Mouse (Mus musculus) layer of hippocampus, postnatal 10 days (tissue): Measurements from ENCODE around the gene Cyp4f17. TPM values are rescaled to one million over a fixed set of nuclear protein-coding genes. Genes with fewer than 3 reads are reported as not detected.
A peak's percentile ranks its signal among the peaks of the same experiment; 100 is the strongest.
"Not testable (repeated sequence)": the region's sequence is repeated elsewhere in the genome, so short reads cannot be mapped to it uniquely, and the experiment has no call there.

ENCODE experiments used
- DNase-seq, 2 experiments: peaks; one replicate each; pipeline ENCODE4 v3.0.0; 2021; ENCODE audit warnings: low spot score in 2 of 2
- total RNA-seq, 2 experiments: library from RNA; stranded (reverse); gene quantifications; 2 replicates each; pipeline ENCODE4 v1.2.3; 2021

Gene Cyp4f17
- total RNA-seq, 2 experiments from 2014 or later = 4.9 TPM

DNA sequence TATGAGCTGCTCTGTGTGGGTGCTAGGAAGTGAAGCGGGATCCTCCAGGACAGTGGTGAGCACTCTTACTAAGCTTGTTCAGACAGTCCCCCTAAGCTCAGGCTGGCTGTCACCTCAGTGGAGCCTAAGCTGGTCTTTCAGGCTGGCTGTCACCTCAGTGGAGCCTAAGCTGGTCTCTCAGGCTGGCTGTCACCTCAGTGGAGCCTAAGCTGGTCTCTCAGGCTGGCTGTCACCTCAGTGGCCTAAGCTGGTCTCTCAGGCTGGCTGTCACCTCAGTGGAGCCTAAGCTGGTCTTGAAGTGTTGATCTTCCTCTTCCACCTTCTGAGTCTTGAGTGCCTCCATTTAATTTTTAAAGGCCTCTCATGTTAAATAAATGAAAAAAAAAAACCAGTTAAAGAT lies 20.5 kb downstream of the Cyp4f17 start:
- DNase-seq = not testable (repeated sequence)

DNA sequence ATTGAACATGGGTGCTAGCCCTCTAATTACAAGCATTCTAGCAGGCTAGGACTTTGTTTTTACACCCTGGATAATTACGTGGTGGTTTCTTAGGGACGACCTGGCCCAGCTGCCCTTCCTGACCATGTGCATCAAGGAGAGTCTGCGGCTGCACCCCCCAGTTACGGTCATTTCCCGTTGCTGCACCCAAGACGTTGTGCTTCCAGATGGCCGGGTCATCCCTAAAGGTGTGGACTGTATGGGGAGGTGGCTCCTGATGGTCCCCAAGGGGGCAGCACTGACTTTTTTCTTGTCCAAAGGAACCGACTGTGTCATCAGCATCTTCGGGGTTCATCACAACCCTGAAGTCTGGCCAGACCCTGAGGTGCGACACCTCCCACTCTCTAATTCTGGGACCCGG lies 21.9 kb downstream of the Cyp4f17 start:
- DNase-seq = no peak

- DNase-seq = peak; percentile 91
Observed at GRCm38 (mm10) chr17:32528408-32529337, 22.8 kb downstream of the Cyp4f17 start.

GRCm38 (mm10) chr17:32532356-32532755 lies 26.5 kb downstream of the Cyp4f17 start:
- DNase-seq = not testable (repeated sequence)

DNA sequence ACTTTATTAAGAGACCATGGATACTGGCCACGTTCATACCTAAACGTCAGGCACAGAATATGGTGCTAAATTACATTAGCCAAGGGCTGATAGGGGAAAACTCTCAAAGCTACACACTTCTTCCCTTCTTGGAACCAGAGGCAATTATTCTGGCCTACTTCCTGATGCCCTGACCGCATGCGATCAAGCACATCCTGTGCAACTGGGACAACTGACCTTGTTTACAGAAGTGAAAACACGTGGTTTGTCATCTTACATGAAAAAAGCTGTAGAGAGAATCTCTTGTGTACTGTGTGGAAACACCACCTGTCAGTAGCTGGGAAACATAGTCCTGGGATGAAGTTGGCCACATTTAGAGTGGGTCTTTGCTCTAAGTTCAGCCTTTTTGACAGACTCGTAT lies 28.2 kb downstream of the Cyp4f17 start:
- no peak for DNase-seq

- peak; percentile 86 to 90 for DNase-seq
Observed at GRCm38 (mm10) chr17:32536051-32536866, 30.4 kb downstream of the Cyp4f17 start, which contains the start of gene Cyp4f16. Gene Cyp4f16, plus strand, starts transcription at chr17:32536558.

- DNase-seq = no peak
Observed at GRCm38 (mm10) chr17:32536867-32537250, 31.0 kb downstream of the Cyp4f17 start.

GRCm38 (mm10) chr17:32544792-32545191 lies 38.9 kb downstream of the Cyp4f17 start:
- DNase-seq = not testable (repeated sequence)

DNA sequence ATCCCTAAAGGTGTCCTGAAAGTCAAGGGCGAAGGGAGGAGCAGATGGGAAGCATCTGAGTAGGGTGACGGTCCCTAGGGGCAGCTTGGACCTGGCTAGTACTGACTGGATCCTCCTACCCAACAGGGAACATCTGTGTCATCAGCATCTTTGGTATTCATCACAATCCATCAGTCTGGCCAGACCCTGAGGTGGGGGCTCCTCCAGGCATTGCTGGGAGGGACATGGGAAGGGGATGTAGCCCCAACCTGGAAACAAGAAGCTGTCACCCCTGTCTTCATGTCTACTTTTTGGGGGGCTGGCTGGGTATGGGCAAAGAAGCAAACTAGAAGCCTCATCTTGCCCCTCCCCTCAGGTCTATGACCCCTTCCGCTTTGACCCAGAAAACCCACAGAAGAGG lies 44.5 kb downstream of the Cyp4f17 start:
- DNase-seq = not testable (repeated sequence)

DNA sequence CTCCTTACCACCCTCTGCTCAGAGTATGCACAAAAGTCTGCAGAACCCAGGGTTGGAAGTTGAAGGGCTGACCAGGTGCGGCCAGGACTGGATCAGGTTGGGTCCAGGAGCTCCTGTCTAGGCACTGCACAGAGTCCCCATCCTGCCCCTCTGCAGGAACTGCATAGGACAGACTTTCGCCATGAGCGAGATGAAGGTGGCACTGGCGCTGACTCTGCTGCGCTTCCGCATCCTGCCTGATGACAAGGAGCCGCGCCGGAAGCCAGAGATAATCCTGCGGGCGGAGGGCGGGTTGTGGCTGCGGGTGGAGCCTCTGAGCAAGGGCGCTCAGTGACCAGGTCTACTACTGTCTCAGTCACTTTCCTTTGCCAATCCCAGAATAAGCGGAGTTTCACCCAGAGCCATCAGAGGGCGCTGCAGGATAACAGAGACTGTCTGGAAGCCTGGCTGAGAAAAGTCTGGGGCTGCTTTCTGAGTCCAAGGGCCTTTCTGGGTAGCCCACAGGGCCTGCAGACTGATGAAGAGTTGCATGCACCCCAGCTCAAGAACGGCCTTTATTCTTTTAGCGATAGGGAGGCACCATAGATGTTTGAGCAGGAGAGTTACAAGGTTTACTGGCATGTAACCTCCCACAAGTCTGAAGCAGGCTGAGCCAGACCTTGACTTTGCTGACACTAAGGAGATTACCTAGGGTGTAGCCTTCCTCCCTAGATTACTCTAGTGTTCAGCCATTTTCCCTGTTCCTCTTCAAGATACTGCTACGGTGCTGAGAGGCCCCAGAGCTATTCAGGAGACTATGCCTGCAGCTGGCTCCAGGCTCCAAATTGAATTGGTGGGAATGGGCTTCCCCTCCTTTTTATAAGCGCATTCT lies 45.3 kb downstream of the Cyp4f17 start:
- peak; percentile 91 for DNase-seq

DNA sequence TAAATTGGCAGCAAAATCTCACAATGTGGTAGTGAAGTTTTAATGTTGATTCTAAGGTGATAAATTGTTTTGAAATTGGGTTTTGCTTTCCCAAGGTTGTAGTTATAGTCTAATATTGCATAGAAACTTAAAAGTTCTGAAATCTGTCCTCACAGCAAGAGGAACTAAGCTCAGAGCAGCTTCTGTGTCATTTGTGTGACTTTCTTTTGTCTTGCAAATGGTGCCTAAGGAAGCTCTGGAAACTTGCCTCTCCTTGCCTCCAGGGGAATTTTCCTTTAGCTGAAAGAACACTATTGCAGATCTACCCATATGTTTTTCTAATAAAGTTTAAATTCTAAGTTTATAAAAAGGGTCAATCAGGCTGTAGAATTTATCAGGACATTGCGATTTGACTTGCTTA lies 47.2 kb downstream of the Cyp4f17 start:
- not testable (repeated sequence) for DNase-seq

- DNase-seq = not testable (repeated sequence)
Observed at GRCm38 (mm10) chr17:32554368-32554767, 48.5 kb downstream of the Cyp4f17 start.

- DNase-seq = not testable (repeated sequence)
Observed at GRCm38 (mm10) chr17:32563301-32563700, 57.5 kb downstream of the Cyp4f17 start.

DNA sequence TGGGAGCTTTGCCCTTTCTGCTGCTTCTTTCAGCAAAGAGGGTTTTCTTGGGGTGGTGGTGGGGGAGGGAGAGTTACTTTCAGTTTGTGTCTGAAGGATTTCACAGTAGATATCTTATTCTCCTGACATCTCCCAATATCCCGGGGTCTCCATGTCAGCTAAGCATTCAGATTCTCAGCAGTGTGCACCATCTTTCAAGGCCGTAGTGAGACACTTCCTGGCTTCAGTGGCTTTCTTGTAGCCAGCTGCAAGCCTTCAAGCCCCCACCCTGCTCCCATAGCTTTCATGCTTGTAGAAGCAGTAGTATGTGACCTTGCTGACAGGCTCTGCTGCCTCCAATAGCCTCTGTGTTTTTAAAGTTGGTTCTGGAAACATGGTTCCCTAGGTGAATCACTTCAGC lies 67.4 kb downstream of the Cyp4f17 start:
- DNase-seq = not testable (repeated sequence)

DNA sequence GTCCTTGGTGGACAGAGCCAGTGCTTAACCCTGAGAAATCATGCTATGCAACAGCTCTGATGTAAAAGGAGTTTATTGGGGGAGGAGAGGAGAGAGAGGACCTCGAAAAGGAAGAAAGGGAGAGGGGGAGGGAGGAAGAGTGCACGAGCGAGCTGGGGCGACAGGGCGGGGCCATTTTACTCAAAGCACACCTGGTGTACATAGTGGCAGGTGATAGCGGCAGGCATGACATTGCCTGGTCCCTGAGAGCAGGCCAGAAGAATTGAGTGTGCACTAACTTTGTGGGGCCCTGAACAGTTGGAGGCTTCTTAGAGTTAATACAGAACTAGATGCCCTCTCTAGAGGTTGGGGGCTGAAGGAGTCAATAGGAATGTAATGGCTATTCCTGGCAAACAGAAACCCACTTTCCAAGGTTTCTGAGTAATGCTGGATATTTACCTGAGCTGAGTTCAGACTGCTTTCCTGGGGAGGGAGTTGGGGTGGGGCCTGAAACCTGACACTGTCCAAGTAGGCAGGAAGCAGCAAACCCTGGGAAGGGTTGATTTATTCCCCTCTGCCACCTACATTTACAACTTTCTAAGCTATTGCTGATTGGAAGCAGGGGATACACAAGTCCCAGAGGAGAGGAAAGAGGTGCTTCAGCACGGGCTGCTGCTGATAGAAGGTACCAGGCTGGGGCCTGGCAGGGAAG lies 71.8 kb downstream of the Cyp4f17 start:
- no peak for DNase-seq

Other genes with a start within 250 kb of the Cyp4f17 start
- gene Brd4, start 221.3 kb upstream of the Cyp4f17 start, total RNA-seq = 100 to 1,000 TPM; 112 to 126 TPM
- gene Akap8, start 184.8 kb upstream of the Cyp4f17 start, total RNA-seq = 100 to 1,000 TPM in 1 of 2 experiments, 10 to 100 TPM in 1; 88.7 to 112 TPM
- gene Akap8l, start 155.4 kb upstream of the Cyp4f17 start, total RNA-seq = 100 to 1,000 TPM; 115 to 140 TPM
- gene Wiz, start 116.6 kb upstream of the Cyp4f17 start, total RNA-seq = 10 to 100 TPM; 84.1 to 92.5 TPM
- gene Rasal3, start 102.5 kb upstream of the Cyp4f17 start, total RNA-seq = 1 to 10 TPM; 3.2 to 3.6 TPM
- not detected for gene Pglyrp2, start 81.9 kb upstream of the Cyp4f17 start, total RNA-seq
- gene Cyp4f39, start 53.3 kb upstream of the Cyp4f17 start, total RNA-seq = not detected
- 1 to 10 TPM; 8.5 to 8.7 TPM for gene Cyp4f16, start 30.5 kb downstream of the Cyp4f17 start, total RNA-seq
- gene Cyp4f37, start 115.3 kb downstream of the Cyp4f17 start, total RNA-seq = not detected
- not detected for gene Cyp4f40, start 152.8 kb downstream of the Cyp4f17 start, total RNA-seq
- 1 to 10 TPM; 4.4 to 5.5 TPM for gene Cyp4f15, start 179.6 kb downstream of the Cyp4f17 start, total RNA-seq